Mouse (Mus musculus) regulatory T cell (primary cell): ENCODE results near the gene Bsn.

Experiments
- in situ Hi-C: fragments of 300-600 bp; cut with MboI, MseI; formaldehyde crosslinking; loops from one replicate; pipeline ENCODE4 v1.15.1; 2025; ENCODE audit warnings: high pct_unique_total_duplicates

The Bsn gene

GRCm38 (mm10) chr9:108189787-108190679 lies at the start of gene Bsn:
Gene Bsn, minus strand, starts transcription at chr9:108190384.
- in situ Hi-C loops = no loop called here

GRCm38 (mm10) chr9:108239951-108240350 lies 49.8 kb upstream of the Bsn start:
- in situ Hi-C loops = no loop called here

GRCm38 (mm10) chr9:108238831-108239230 lies 48.6 kb upstream of the Bsn start:
- in situ Hi-C loops = no loop called here

GRCm38 (mm10) chr9:108238402-108238801 lies 48.2 kb upstream of the Bsn start:
- in situ Hi-C loops = no loop called here

- in situ Hi-C loops = no loop called here
Measured at GRCm38 (mm10) chr9:108234682-108235081, 44.5 kb upstream of the Bsn start.

GRCm38 (mm10) chr9:108232908-108233307 lies 42.7 kb upstream of the Bsn start:
- in situ Hi-C loops = no loop called here

GRCm38 (mm10) chr9:108227911-108228649 lies 37.9 kb upstream of the Bsn start:
- in situ Hi-C loops = loop anchor here (10.0 kb wide), 1 partner anchor 1163 kb away; no protein-coding TSS in a partner anchor

GRCm38 (mm10) chr9:108225166-108225565 lies 35.0 kb upstream of the Bsn start:
- in situ Hi-C loops = loop anchor here (10.0 kb wide), 1 partner anchor 1160 kb away; no protein-coding TSS in a partner anchor

GRCm38 (mm10) chr9:108223633-108224032 lies 33.4 kb upstream of the Bsn start:
- in situ Hi-C loops = loop anchor here (10.0 kb wide), 1 partner anchor 1159 kb away; no protein-coding TSS in a partner anchor

GRCm38 (mm10) chr9:108221566-108221965 lies 31.4 kb upstream of the Bsn start:
- in situ Hi-C loops = loop anchor here (10.0 kb wide), 1 partner anchor 1157 kb away; no protein-coding TSS in a partner anchor

- in situ Hi-C loops = loop anchor here (10.0 kb wide), 1 partner anchor 1156 kb away; no protein-coding TSS in a partner anchor
Measured at GRCm38 (mm10) chr9:108220380-108220774, 30.2 kb upstream of the Bsn start.

- in situ Hi-C loops = loop anchor here (10.0 kb wide), 1 partner anchor 1155 kb away; no protein-coding TSS in a partner anchor
Measured at GRCm38 (mm10) chr9:108219766-108220379, 29.7 kb upstream of the Bsn start.

- in situ Hi-C loops = no loop called here
Measured at GRCm38 (mm10) chr9:108217936-108218543, 27.9 kb upstream of the Bsn start.

GRCm38 (mm10) chr9:108217406-108217805 lies 27.2 kb upstream of the Bsn start:
- in situ Hi-C loops = no loop called here

GRCm38 (mm10) chr9:108213105-108213504 lies 22.9 kb upstream of the Bsn start:
- in situ Hi-C loops = no loop called here

- in situ Hi-C loops = no loop called here
Measured at GRCm38 (mm10) chr9:108212426-108212825, 22.2 kb upstream of the Bsn start.

GRCm38 (mm10) chr9:108205571-108205901 lies 15.4 kb upstream of the Bsn start:
- in situ Hi-C loops = no loop called here

- in situ Hi-C loops = loop anchor here (5.0 kb wide), 2 partner anchors 68 to 108 kb away; no protein-coding TSS in a partner anchor
Measured at GRCm38 (mm10) chr9:108204884-108205570, 14.8 kb upstream of the Bsn start.

- in situ Hi-C loops = loop anchor here (5.0 kb wide), 2 partner anchors 66 to 106 kb away; no protein-coding TSS in a partner anchor
Measured at GRCm38 (mm10) chr9:108203015-108203414, 12.8 kb upstream of the Bsn start.

- in situ Hi-C loops = loop anchor here (5.0 kb wide), 2 partner anchors 65 to 105 kb away; no protein-coding TSS in a partner anchor
Measured at GRCm38 (mm10) chr9:108202169-108202568, 12.0 kb upstream of the Bsn start.
